Mouse (Mus musculus): ENCODE measurements around the gene Brinp1.
A peak's percentile ranks its signal among the peaks of the same experiment; 100 is the strongest.

The Brinp1 gene

GRCm38 (mm10) chr4:68954322-68954901 lies at the start of gene Brinp1:
Brinp1 (minus strand) TSS chr4:68954397.
- DNase-seq (ENCODE audit: low read depth, low spot score), result peak; percentile 87

DNA sequence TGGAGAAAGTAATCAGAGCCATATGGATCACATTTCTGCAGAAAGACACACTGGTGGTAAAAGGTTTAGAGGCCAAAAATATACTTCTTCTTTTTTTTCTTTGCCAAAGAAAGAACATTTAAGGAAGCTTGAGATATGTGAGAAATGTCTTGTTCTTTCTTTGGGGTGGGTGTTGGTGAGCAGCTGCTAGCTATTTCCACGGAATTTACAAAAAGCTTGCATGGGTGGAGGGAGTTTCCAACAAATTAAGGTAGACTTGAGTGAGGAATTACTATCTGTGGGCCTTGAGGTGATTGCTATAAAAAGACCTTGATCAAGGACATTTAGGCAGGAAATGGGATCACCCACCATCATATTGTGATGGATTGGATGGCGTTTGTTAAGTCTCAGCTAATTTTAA lies 3.1 kb upstream of the Brinp1 start:
- DNase-seq (ENCODE audit: low read depth, low spot score), result no peak

GRCm38 (mm10) chr4:68955621-68956020 lies 1.4 kb upstream of the Brinp1 start:
- DNase-seq (ENCODE audit: low read depth, low spot score), result peak; percentile 63

GRCm38 (mm10) chr4:68953667-68954321 lies 403 bp downstream of the Brinp1 start:
- DNase-seq (ENCODE audit: low read depth, low spot score), result peak; percentile 15

DNA sequence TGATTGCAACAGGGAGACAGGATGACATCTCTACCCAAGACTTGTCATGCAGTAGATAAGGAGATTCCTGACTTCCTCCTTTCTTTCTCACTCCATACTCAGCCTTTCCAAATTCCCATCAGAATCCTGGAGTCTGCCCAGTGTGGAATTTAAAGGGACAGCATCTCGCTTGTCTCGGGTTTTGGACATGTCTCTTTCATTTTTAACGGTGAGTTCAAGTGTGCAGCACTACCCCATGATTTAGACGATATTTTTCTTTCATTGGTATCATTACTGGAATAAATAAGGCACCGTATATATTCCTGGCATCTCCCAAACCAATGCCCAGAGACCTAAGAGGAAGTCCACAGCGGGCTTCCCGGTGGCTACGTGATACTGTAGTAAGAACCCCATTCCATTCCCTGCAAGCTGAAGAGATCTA lies 1.1 kb downstream of the Brinp1 start:
- no peak for DNase-seq (ENCODE audit: low read depth, low spot score)

DNA sequence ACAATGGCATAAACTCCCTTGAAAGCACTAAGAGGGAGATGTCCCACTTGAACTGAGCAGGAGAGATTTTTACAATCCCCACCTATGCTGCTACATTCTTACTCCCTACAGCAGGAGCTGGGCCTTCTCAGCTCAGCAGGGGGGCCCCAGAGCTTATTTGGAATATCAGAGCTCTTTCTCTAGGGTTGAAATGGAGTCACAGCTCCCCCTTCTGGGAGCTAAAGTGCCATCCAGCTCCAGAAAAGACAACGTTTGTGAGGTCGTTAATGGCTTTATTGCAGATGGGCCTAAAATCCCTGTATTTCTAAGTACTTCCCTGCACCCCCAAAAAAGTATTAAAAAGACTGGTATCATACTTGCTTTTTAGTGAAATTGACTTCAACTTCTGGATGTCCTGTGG lies 3.6 kb downstream of the Brinp1 start:
- DNase-seq (ENCODE audit: low read depth, low spot score), result peak; percentile 81

DNA sequence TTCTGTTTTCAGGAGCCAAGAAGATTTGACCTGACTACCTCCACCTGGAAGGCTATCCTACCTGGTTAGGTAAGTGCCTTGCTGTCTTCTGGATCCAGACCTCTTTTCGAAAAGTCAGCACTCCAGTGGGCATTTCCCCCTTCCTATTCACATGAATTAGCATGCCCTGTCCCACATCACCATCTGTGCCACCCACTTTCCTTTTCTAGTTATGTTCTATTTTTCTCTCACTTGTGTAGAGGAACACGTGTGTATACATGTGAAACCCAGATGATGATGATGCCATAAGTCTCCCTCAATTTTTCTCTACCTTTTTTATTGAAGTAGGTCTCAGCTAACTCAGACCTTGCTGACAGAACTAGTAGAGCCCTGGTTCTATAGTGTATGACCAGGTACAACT lies 11.3 kb downstream of the Brinp1 start:
- DNase-seq (ENCODE audit: low read depth, low spot score), result no peak

GRCm38 (mm10) chr4:68930022-68930421 lies 24.2 kb downstream of the Brinp1 start:
- no peak for DNase-seq (ENCODE audit: low read depth, low spot score)

- DNase-seq (ENCODE audit: low read depth, low spot score), result no peak
These were observed 28.1 kb downstream of the Brinp1 start for GRCm38 (mm10) chr4:68926091-68926490.

GRCm38 (mm10) chr4:68922944-68923343 lies 31.3 kb downstream of the Brinp1 start:
- DNase-seq (ENCODE audit: low read depth, low spot score), result no peak

DNA sequence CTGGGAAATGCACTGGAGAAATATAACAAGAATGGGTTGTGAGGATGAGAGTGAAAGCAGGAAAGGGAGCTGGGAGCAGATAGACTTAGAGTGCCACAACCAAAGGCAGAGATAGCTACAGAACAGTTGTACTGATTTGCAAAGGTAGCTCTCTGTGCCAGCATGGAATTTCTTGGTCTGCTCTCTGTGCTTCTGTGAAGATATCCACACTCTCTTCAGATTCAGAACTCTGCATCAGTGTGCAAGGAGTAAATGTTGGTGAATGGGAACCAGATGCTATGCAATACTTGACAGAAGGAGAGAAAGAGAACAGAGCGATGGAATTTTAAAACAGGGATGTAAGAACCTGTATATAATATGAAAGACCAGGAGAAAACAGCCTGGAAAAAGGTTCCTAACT lies 31.7 kb downstream of the Brinp1 start:
- no peak for DNase-seq (ENCODE audit: low read depth, low spot score)

GRCm38 (mm10) chr4:68920127-68920526 lies 34.1 kb downstream of the Brinp1 start:
- DNase-seq (ENCODE audit: low read depth, low spot score), result no peak

GRCm38 (mm10) chr4:68910942-68911341 lies 43.3 kb downstream of the Brinp1 start:
- no peak for DNase-seq (ENCODE audit: low read depth, low spot score)

- DNase-seq (ENCODE audit: low read depth, low spot score), result no peak
These were observed 47.6 kb downstream of the Brinp1 start for GRCm38 (mm10) chr4:68906417-68907210.

- DNase-seq (ENCODE audit: low read depth, low spot score), result no peak
These were observed 63.7 kb downstream of the Brinp1 start for GRCm38 (mm10) chr4:68890526-68890925.

- DNase-seq (ENCODE audit: low read depth, low spot score), result no peak
These were observed 67.9 kb downstream of the Brinp1 start for GRCm38 (mm10) chr4:68886276-68886675.

DNA sequence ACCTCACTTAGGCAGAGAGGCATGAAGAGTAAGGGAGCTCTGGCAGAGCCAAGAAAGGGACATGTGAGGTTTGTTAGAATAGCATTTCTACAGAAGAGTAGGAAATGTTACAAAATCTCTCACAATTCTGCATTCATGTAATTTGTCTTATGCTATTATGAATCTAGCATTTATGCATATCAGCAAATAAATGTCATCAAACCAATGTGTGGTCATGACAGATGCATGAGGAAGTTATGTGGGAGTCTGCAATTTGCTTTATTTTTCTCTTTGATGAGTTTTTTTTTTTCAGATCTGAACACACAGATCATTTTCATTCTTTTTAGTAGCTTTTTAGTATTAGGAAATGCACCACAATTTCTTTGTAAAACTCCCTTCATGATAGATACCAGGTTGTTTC lies 82.2 kb downstream of the Brinp1 start:
- no peak for DNase-seq (ENCODE audit: low read depth, low spot score)

DNA sequence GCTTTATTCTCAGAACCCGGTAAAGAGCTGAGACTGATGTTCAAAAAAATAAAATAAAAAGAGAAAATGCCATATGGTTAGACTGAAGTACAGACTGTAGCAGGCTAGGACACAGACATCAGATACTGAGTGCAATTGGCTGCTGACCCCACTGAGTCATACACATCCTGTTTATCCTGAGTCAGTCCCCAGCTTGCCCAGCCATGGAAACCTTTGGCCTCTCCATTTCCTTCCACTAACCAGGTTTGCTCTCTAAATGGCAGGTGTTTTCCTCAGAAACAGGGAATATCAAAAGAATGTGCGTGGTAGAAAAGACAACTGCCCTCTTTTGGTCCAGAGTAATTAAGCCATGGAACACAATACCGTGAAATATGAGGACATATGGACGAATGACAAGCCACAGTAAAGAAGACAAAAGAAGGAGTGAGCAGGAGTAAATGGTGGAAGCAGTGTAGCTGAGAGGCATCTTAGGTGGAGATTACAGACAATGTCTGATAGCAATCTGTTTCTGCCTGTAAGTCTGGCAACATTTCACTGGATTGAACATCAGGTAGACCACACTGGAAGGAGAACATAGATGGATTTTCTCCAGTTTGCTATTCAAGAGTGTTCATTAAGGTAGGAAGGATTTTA lies 88.9 kb downstream of the Brinp1 start:
- no peak for DNase-seq (ENCODE audit: low read depth, low spot score)

DNA sequence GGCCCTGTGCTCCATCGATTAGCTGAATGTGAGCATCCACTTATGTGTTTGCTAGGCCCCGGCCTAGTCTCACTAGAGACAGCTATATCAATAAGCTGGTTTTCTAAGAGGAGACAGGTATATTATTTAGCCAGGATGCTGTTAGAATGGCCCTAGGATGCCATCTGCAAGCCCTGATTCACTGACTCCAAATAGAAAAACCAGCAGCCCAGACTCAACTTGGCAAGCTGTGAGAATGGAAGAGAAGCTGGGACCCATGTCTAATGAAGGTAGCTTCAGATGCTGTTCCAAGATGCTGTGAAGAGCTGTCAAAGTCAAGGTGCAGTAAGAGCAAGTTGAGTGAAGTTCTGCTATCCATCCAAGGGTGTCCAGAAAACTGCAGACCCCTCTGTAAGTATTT lies 89.5 kb downstream of the Brinp1 start:
- DNase-seq (ENCODE audit: low read depth, low spot score), result no peak

DNA sequence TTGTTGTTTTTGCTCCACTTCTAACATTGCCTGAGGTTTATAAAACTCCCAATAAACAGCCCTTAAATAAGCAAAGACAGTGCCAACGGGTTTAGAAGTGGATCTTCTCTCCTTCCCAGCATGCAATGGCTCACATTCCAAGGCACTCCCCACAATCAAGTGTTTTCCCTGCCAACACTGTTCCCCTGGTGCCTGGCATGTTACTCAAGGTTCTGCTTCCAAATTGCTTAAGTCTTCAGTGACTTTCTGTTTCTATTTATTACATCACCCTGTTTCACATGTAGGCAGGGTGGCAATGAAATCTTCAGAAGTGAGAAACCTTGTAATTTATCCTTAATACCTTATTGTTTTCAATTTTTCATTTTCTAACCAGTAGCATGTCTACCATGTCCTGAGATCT lies 97.3 kb downstream of the Brinp1 start:
- DNase-seq (ENCODE audit: low read depth, low spot score), result no peak

DNA sequence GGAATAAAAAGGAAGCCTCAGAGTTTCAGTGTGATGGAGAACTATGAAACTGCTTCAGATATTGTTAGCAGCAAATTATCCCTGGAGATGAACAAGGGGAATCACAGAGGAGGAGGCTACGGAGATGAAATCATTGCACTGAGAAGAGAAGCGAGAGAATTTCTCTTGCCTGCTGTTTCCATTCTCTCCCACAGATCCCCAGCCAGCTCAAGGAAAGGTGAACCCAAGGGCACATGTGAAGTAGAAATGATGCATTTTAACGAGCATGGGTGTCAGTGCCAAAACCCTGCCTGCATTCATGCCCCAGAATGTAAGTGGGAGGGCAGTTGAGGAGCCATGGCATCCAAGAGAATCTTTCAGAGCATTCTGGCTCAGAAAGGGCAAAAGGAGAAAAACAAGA lies 104.5 kb downstream of the Brinp1 start:
- no peak for DNase-seq (ENCODE audit: low read depth, low spot score)

DNA sequence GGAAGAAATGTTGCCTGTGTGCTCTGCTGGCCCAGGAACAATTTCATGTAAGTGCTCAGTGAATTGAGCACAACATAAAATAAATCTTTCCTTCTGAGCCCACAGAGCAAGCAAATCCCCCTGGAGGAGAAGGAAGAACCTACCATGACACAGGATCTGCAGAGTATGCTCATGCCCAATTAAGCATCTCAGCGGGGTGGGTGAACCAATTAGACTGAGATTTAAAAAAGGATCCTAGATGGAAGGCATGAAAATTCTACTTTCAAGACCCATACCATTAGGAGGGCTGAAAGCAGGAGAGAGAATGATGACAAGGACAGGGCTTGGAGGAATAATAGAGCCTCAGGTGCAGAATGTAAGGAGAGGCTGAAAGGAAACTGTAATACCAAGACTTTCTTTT lies 107.2 kb downstream of the Brinp1 start:
- no peak for DNase-seq (ENCODE audit: low read depth, low spot score)
